Mouse (Mus musculus) erythroblast, adult 5-6 weeks (primary cell): ENCODE data around the gene Ebf1. TPM values are rescaled to one million over a fixed set of nuclear protein-coding genes. Genes with fewer than 3 reads are reported as not detected.

ENCODE experiments used
- total RNA-seq, 2 experiments: library from RNA; stranded (forward) in 1 of 2; stranded (reverse) in 1 of 2; fragments of 150-400 nt in 1 of 2; fragments of 200-764, 138-1000 nt in 1 of 2; gene quantifications; 2 replicates each; pipeline versions ENCODE4 v1.2.3 to v1.2.4; 2015 to 2017; ENCODE audit warnings: low replicate concordance in 2 of 2

The Ebf1 gene
- total RNA-seq, 2 experiments from 2014 or later = 0.68 TPM; not detected in 1

Other genes starting within 250 kb of the Ebf1 start
- not detected in 2 replicates for gene Il12b, start 217.3 kb upstream of the Ebf1 start, total RNA-seq (2015; ENCODE audit: low replicate concordance)
- gene Il12b, start 217.3 kb upstream of the Ebf1 start, total RNA-seq (2017; ENCODE audit: low replicate concordance) = not detected in 2 replicates
- 224 and 301 TPM in 2 replicates for gene Ublcp1, start 146.8 kb upstream of the Ebf1 start, total RNA-seq (2015; ENCODE audit: low replicate concordance)
- gene Ublcp1, start 146.8 kb upstream of the Ebf1 start, total RNA-seq (2017; ENCODE audit: low replicate concordance) = 191 and 230 TPM in 2 replicates
- gene Rnf145, start 98.4 kb upstream of the Ebf1 start, total RNA-seq (2015; ENCODE audit: low replicate concordance) = 193 and 204 TPM in 2 replicates
- 394 and 452 TPM in 2 replicates for gene Rnf145, start 98.4 kb upstream of the Ebf1 start, total RNA-seq (2017; ENCODE audit: low replicate concordance)